In genomic region chr2:141274262-141274661, GRCm38 (mm10) we compare ENCODE assay signal across 17 mouse cellular contexts.
"Had no signal": no experiment of that assay in that cellular context is flagged by ENCODE, and none has a peak within 500 bp of the region (broad histone marks: within the 10 kb centered on the region; RNA-seq: fewer than 3 reads in every experiment).

No protein-coding gene starts in this region.

- H3K9ac ChIP-seq: limb, embryonic 12.5 days; liver, embryonic 15.5 days; lung, embryonic 15.5 days; neural tube, embryonic 13.5 days had no signal

- H3K4me2 ChIP-seq: limb, embryonic 12.5 days; liver, embryonic 15.5 days; lung, embryonic 15.5 days; neural tube, embryonic 13.5 days had no signal

- H3K27ac ChIP-seq: kidney, postnatal 0 days; layer of hippocampus, adult 2 months; limb, embryonic 12.5 days; liver, embryonic 15.5 days; lung, embryonic 15.5 days; midbrain, embryonic 10.5 days; neural tube, embryonic 13.5 days had no signal

- H3K4me1 ChIP-seq: liver, embryonic 15.5 days; neural tube, embryonic 13.5 days had no signal

- H3K27me3 ChIP-seq: limb, embryonic 12.5 days; liver, embryonic 15.5 days; lung, embryonic 15.5 days; neural tube, embryonic 13.5 days had no signal

- H3K4me3 ChIP-seq: layer of hippocampus, adult 2 months; limb, embryonic 12.5 days; liver, embryonic 15.5 days; lung, embryonic 15.5 days; midbrain, embryonic 10.5 days; neural tube, embryonic 13.5 days had no signal

- DNase-seq: kidney, adult 11 months; kidney, adult 9 months; kidney, postnatal 4 days; liver; midbrain, embryonic 14.5 days; retina, postnatal 1 day; right cerebral cortex, postnatal 4 days; spleen, adult 18-20 months; thymus, adult 18-20 months; thymus, postnatal 14 days had no signal

- H3K9me3 ChIP-seq: limb, embryonic 12.5 days; liver, embryonic 15.5 days; lung, embryonic 15.5 days; midbrain, embryonic 10.5 days; neural tube, embryonic 13.5 days had no signal

- H3K36me3 ChIP-seq: limb, embryonic 12.5 days; liver, embryonic 15.5 days; lung, embryonic 15.5 days; midbrain, embryonic 10.5 days; neural tube, embryonic 13.5 days had no signal
